Mouse (Mus musculus) right cerebral cortex, adult 18-20 months (tissue): Measurements from ENCODE around the gene As3mt.

Experiments used
- DNase-seq: peaks from one replicate; pipeline ENCODE4 v3.0.0; 2022; ENCODE audit warnings: mixed read lengths

The As3mt gene

DNA sequence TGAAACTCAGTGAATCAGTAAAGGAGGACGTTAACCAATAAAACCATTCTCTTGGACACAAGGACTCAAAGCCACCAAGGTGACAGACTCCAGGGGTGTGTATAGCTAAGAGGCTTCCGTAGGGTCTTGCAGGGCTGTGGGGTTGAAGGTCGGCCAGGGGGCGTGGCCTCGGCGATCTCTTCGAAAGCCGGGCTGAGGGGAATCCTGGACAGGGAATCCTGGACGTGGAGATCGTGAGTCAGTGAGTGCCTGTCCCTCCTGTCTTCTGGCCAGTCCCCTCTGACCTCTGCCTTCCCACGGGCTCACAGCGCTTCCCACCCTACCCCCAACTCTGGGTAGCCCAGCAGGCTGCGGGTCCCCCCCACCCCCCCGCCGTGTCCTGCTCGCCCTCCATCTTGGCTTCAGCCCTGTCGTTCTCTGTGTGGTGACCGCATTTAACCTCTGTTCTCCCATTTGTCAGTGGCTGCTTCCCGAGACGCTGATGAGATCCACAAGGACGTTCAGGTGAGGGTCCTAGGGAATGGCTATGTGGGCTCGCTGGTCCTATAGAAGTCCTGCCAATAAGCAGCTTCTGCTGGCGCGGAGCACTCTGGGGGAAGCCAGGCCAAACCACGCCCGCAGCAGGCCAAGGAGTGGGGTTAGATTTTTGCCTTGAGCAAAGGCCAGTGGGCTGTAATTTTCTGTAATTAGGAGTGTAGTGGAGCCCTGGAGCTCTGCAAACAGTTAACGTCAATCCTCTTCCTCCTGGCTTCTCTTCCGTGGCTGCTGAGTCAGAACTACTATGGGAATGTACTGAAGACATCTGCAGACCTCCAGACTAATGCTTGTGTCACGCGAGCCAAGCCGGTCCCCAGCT, at the start of gene As3mt:
TSS of gene As3mt (plus strand) at position 163 of the 856 bp plus-strand sequence.
- DNase-seq = peak; percentile 52

- DNase-seq = no peak
These were observed 48.9 kb upstream of the As3mt start for GRCm38 (mm10) chr19:46658348-46658747.

DNA sequence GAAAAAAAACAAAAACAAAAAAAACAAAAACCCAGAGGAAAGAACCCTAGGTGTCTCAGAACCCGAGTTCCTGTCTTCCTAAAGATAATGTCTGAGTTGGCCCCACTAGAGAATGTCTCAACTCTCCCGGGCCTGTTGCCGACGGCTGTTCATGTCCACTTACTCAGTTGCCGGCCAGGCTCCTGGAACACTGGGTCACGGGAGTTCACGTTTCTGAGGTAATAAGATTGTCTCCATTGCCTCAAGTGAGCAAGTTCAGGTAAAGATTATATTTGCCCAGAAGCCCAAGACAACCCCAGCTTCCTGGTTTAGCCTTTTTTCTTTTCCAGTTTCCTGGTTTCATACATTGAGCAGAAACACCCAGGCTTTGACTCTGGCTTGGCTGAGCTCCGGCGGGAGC, 48.4 kb upstream of the As3mt start:
- no peak for DNase-seq

DNA sequence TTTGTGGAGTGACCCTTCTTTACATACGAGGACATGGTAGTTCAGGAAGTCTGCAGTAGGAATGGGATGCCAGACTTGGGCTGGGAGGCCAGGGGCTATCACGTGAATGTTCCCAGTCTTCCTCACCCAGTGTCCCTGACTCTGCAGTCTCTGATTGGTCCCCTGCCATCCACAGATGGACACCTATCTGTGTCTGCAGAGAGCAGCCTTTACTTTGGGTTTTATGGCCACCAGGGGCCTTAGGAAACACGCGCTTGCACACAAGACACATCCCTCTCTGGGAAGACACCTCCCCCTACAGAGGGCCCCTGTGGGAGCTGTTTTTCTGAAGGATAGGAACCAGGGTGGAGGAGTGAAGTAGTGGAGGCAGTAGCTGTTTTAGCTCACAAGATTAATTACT, 45.7 kb upstream of the As3mt start:
- DNase-seq = no peak

- no peak for DNase-seq
These were observed 45.0 kb upstream of the As3mt start for GRCm38 (mm10) chr19:46662214-46662613.

DNA sequence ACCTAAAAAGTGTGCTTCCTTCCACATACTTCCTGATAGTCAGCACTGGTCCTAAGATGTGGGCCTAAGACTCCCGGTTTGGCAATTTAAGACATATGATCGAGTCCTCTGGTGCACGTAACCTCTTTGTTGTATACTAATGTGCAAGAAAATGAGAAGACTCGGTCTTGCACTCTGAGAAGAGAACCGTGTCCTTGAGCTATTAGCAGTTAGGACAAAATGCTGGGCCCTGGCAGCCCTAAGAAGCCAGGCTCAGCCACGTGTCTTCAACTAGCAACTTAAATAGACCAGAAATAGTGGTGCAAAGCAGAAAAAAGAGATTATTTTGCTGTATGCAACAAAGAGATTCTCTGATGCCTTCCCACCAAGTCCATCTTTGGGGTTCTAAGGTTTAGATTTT, 44.5 kb upstream of the As3mt start:
- DNase-seq = no peak

DNA sequence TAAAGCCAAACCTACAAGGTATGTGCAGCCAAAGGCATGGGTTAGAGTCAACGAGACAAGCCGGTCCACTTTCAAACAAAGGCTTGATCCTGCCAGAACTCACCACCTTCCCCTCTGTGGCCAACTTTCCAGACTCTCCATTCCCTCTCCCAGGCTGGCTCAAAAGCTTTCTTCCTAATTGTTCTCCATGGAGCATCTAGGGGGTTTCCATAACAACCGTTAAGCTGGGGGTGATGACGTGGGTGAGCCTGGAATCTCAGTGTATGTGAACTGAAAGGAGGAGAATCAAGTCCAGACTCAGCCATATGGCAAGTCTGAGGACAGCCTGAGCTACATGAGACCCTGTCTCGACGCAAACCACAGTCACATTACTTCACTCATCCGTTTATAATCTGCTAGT, 41.8 kb upstream of the As3mt start:
- DNase-seq = peak; percentile 42

DNA sequence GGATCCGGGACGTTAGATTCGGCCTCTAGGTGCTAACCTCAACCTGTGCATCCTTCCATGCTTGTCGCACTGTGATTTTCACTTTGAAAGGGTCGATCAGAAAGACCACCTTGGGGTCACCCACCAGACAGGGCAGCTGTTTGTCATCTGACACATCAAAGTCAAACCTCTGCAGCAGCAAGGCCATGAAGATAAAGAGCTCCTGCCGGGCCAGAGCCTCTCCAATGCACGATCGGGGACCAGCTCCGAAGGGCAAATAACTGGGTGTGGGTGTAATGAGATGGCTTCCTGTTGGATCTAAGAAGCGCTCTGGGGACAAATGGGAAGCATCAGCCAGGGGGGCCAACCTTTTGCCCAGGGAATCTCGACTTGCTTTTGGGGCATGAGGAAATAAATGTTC, 40.0 kb upstream of the As3mt start:
- DNase-seq = no peak

DNA sequence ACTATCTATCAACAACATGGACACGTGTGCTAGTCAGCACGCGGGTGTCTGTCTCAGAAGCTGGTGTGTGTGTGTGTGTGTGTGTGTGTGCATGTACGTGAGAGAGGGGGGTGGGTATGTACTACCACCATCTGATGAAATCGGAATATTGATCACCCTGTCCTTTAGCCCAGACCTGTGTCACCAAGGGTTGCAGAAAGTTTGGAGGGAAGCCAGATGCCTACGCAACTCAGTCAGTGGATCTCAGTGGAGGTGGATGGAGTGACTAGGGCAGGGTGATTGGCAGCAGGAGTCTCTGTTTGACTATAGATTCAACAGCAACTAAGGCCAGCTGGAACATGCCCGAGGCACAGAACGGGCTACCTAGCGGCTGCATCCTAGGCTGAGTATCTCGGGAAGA, 39.0 kb upstream of the As3mt start:
- DNase-seq = no peak

GRCm38 (mm10) chr19:46669802-46670201, 37.5 kb upstream of the As3mt start:
- DNase-seq = no peak

DNA sequence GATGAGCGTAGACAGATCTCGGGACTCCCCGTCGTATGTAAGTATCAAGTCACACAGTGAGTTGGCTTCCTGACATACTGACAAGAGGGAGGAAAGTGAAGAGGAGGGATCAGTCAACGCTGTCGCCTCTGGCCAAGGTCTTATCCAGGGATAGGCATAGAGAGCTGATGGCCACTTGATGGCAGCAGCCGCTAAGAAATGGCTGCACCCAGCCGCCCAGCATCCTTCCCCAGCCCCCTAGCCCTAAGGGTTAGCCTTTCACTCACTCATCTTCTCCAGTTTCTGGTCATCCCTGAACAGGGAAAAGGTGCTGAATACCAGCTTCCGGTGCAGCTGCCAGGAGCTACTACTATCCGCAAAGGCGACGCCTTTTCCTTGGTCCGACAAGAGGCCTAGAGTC, 36.6 kb upstream of the As3mt start:
- DNase-seq = peak; percentile 48

DNA sequence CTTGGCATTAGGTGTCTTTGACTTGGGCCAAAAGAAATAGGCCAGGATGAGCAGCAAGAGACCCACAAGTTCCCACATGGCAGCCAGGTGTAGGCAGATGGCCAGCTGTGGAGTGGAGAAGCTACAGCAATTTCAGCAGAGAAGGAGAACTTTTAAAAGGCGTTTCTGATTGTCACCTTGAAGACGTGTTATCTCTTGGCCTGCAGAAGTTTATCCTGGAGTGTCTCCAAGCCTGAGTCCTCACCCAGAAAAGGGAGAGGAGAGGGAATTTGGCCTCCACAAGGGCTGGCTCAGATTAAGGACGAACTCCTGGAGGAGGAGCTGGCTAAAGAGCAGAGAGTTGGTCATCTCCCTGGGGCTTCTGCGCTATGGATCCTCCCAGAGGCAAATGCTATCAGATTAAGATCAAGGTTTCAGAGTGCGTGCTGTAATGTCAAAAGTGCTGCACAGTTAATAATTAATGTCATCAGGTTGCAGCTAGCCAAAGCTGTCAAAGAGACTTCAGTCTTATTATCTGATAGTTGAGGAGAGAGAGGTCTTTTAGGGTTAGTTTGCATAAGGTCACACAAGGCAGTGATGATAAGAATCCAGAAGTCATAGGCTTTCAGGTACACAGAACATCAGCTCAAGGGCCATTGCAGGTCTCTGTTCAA, 34.4 kb upstream of the As3mt start, which contains the start of gene Cyp17a1:
TSS of gene Cyp17a1 (minus strand) at position 407 of the 653 bp plus-strand sequence.
- no peak for DNase-seq

- DNase-seq = no peak
These were observed 31.6 kb upstream of the As3mt start for GRCm38 (mm10) chr19:46675641-46676040.

GRCm38 (mm10) chr19:46679720-46680383, 27.4 kb upstream of the As3mt start:
- DNase-seq = no peak

- DNase-seq = peak; percentile 95
These were observed 17.5 kb upstream of the As3mt start, which contains the start of gene Borcs7 for GRCm38 (mm10) chr19:46689460-46690372. TSS of gene Borcs7 (plus strand) at chr19:46689906.

DNA sequence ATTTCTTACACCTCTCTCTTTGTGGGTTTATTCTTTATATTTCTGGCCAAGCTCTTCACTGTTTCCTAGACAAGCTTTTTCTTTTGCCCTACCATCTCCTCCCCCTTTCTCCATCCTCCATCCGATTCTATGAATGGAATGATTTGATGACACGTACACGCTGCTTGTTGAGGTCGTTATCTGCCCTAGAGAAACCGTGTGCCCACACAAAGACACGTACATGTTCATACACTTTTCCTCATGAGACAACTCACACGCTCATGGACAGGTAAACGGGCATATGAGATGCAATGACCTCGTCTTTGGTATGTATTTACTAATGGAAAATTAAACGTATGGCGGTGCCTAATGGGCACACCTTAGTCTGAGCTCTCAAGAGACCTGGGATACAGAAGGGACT, 16.9 kb upstream of the As3mt start:
- no peak for DNase-seq

DNA sequence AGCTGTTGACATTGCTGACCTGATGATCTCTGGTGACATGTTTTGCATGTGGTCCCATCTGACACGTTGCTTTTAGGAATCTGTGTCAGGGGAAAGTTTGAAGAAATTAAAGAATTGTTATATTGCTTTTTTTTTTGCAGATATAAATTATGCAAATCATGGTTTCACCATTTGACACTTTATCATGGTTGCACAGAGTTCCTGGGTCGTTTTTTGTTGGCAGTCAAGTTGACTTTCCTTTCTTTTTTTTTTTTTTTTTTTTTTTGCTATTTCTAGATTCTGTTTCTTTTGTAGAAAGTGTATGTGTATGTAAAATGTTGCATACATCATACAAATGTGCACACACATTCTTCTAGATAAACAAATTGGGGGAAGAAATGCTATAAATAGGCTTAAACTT, 16.2 kb upstream of the As3mt start:
- DNase-seq = no peak

DNA sequence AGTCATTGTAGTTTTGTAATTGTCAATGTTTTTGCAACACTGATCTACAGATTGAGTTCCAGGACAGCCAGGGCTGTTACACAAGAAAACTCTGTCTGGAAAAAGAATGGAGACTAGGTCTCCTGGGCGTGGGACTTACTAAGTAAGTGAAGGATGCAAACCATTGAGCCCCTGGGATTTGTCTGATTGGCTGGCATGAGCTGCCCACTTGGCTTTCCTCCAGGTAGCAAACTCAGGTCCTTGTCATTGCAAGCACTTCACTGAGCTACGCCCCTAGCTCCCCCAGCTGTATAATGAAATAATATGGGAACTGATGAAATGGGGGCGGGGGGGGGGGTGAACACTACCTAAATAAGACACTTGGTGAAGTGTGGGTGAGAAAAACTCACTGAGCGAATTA, 14.1 kb upstream of the As3mt start:
- DNase-seq = no peak

DNA sequence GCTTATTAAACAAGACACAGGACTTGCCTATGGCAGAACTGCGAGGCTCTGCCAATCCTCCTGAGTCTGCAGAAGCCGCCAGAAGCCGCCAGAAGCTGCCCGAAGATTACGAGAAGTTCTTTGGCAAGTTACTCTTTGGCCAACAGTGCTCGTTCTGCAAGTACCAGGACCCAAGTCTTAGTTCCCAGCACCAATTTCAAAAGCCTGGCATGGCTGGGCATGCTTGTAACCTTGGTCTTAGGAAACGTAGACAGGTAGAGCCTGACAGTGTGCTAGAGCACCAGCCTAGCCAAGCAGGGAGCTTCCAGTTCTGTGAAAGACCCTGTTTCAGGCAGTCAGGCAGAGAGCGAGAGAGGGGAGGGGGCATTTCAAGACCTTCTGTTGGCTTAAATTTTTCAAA, 10.8 kb upstream of the As3mt start:
- DNase-seq = no peak

DNA sequence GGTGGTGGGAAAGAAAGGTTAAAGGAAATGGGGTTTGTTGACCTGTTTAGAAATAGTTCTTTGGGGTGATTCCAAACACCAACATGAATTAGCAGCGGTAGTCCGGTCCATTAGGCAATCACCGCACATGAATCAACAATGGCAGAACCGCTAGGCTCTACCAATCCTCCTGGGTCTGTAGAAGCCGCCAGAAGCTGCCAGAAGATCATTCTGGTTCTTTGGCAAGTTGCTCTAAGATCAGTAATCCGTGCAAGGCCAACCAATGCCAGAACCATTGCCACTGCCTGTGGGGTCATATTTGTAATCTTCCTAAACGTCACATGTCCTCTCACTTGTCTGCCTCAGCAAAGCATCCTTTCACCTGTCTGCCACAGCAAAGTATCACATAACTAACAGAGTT, 10.3 kb upstream of the As3mt start:
- DNase-seq = no peak

GRCm38 (mm10) chr19:46697840-46698517, 9.3 kb upstream of the As3mt start:
- DNase-seq = no peak

GRCm38 (mm10) chr19:46699011-46699481, 8.2 kb upstream of the As3mt start:
- DNase-seq = peak; percentile 42
